11 mouse cellular contexts compared by ENCODE assay signal in genomic region chr2:68382394-68383059, GRCm38 (mm10).
DNase-seq lines count a peak whose midpoint lies in the region; ATAC-seq lines count a peak whose summit lies in the region.
"Had no signal": no experiment of that assay in that cellular context is flagged by ENCODE, and none has a peak within 500 bp of the region (broad histone marks: within the 10 kb centered on the region; RNA-seq: fewer than 3 reads in every experiment).

No protein-coding gene starts in this region.

- no peak overlapping the region for H3K9ac ChIP-seq in intestine, embryonic 16.5 days (ENCODE audit: low read depth, low read length)

- no peak overlapping the region for H3K4me3 ChIP-seq in intestine, embryonic 16.5 days (ENCODE audit: low read length)
- H3K4me3 ChIP-seq: myocyte had no signal

- WGBS in intestine, embryonic 16.5 days, result 52% methylated on average over 11 of the region's 11 CpGs

- H3K4me2 ChIP-seq in intestine, embryonic 16.5 days (ENCODE audit: low read depth, low read length), result 0 out of 2 replicates have a peak overlapping the region, but pooled peaks have one; percentile 14

- ATAC-seq in intestine, embryonic 16.5 days, result peak; percentile 59
- ATAC-seq: forebrain, embryonic 16.5 days had no signal

- DNase-seq in kidney, postnatal 10 days, result peak; percentile 41
- DNase-seq in kidney, postnatal 4 days, result no peak
- peak; percentile 40 to 53 for DNase-seq in lung, postnatal 4 days
- peak; percentile 87 for DNase-seq in thymus, postnatal 14 days
- DNase-seq in layer of hippocampus, adult 11-12 months (ENCODE audit: low spot score), result no peak
- no peak for DNase-seq in frontal cortex, postnatal 10 days (ENCODE audit: low spot score in 2 of 2)
- DNase-seq in frontal cortex, postnatal 25 days (ENCODE audit: low spot score in 2 of 2), result no peak

- no peaks in the 10 kb centered on the region for H3K9me3 ChIP-seq in intestine, embryonic 16.5 days (ENCODE audit: control insufficient read depth, low read length)

- peaks cover 30% of the 10 kb centered on the region for H3K4me1 ChIP-seq in intestine, embryonic 16.5 days (ENCODE audit: control insufficient read depth, insufficient read depth, low read length)

- H3K27me3 ChIP-seq in intestine, embryonic 16.5 days (replicated peaks; ENCODE audit: control insufficient read depth, insufficient read depth, low read length), result no peaks in the 10 kb centered on the region

- H3K27ac ChIP-seq in intestine, embryonic 16.5 days (ENCODE audit: low read length), result peak overlapping the region; percentile 75

- H3K36me3 ChIP-seq in intestine, embryonic 16.5 days (ENCODE audit: control insufficient read depth, insufficient read depth, low read length), result no peaks in the 10 kb centered on the region
- H3K36me3 ChIP-seq: G1E had no signal

Comparison
In these comparisons a context has a peak if more than half of its experiments do, and no peak if none do; other contexts are left out.
1. DNase-seq: peak in kidney, postnatal 10 days (single experiment), lung, postnatal 4 days (2 of 2) and thymus, postnatal 14 days (single experiment); none in kidney, postnatal 4 days (0 of 2), layer of hippocampus, adult 11-12 months (single experiment), frontal cortex, postnatal 10 days (0 of 2) and frontal cortex, postnatal 25 days (0 of 2).